Mouse (Mus musculus) megakaryocyte-erythroid progenitor cell, adult 5-6 weeks (primary cell): ENCODE measurements around the gene Srr. TPM values are rescaled to one million over a fixed set of nuclear protein-coding genes. Genes with fewer than 3 reads are reported as not detected.

Experiments used
- ATAC-seq: replicated peaks from 2 replicates; pipeline ENCODE4 v1.8.0; 2016; ENCODE audit warnings: mild to moderate bottlenecking, inconsistent platforms; ENCODE audit not compliant: severe bottlenecking, poor library complexity, low FRiP score, low TSS enrichment
- total RNA-seq, 2 experiments: library from RNA; stranded (forward) in 1 of 2; stranded (reverse) in 1 of 2; fragments of 200-1000, 215-1000 nt in 1 of 2; fragments of >200 nt in 1 of 2; fragmentation: Nextera tagmentation in 1 of 2; gene quantifications; 2 replicates each; pipeline ENCODE4 v1.2.3; 2014 to 2017

The Srr gene
- total RNA-seq, 2 experiments from 2014 or later = 7.4 to 9.7 TPM

DNA sequence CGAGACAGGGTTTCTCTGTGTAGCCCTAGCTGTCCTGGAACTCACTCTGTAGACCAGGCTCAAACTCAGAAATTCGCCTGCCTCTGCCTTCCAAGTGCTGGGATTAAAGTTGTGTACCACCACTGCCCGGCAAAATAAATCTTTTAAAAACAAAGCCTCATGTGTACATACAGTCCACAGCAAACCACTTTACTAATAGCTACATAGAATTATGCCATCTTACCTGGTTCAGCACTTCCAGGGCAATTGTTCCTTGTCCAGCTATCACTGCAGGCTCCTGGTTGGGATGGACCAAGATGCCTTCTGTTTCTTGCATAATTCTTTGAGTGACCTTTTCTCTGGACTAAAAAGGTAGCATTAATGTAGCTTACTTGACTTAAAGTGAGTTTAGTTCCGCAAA lies 15.8 kb downstream of the Srr start:
- no peak for ATAC-seq

DNA sequence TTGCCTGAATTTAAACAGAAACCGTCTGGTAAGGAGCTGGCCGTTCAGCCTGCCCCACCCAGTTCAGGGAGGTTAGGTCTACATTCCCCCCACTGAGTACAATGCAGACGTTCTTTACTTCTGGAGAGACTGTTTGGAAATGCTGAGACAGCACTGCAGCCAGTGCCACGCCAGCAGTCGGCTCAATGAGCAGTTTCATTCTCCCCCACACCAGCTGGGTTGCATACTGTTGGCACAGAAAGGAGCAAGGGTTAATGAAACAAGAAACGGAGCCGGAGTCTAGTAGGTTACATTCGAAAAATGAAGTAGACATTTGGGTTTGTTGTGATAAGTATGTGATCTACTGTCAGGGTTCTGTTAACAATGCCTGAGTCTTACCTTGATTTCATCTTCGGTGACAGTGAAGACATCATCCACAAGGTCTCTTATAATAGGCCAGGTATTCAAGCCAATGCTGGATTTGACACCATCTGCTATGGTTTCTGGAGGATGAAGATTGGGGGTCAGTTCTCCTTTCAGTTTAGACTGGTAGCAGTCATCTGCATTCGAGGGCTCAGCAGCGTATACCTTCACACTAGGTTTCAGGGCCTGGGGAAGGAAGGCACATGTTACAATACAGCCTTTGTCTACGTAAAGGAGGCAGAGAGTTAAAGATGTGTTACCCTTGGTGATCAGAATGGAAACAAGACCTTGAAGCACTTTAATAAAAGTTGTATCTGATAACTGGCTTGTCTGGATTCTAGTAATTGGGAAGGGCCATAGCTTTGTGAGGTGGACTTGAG lies 16.9 kb downstream of the Srr start:
- no peak for ATAC-seq

DNA sequence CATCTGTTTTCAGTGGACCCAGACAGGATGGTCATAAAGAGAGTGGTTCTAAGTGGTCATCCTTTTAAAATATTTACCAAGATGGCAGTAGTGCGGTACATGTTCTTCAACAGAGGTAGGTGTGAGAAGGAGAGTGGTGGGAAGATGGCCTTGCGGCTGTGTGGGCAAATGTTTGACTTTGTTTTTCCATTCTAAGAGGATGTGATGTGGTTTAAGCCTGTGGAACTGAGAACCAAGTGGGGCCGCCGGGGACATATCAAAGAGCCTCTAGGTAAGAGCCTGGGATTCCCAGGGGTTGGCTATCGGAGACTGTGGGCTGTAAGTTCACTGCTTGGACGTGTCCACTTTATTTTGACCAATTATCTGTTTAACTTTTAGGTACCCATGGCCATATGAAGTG lies 17.9 kb downstream of the Srr start:
- ATAC-seq = no peak

DNA sequence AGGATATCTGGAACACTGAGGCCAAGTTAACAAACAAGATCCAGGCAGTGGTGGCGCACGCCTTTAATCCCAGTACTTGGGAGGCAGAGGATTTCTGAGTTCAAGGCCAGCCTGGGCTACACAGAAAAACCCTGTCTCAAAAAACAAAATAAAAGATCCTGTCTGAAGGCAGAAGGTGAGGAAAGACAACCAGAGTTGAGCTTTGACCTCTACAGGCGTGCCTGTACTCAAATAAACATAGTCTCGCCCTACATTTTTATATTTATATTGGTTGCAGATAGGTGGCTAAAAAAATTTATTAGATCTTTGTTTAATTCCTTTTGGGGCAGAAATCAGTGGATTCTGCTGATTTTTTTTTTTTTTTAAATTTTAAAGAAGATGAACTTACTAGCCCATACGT lies 23.3 kb downstream of the Srr start:
- ATAC-seq = no peak

DNA sequence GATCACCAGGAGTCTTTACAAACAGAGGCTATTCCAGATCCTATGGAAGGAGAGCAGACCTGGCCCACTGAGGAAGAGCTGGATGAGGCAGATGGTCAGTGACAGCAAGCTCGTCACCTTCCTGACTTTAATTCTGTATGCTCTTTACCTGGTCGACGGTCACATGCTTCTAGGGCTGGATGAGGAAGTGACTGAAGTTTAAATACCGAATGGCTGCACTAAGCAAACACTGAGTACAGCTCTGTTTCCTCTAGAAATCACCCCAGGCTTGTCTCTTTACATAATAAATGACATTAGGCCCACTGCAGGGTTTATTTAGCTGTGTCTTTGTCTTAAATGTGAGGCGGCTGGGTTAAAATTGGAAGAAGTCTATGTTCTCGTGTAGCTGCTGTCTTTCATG lies 24.2 kb downstream of the Srr start:
- no peak for ATAC-seq

DNA sequence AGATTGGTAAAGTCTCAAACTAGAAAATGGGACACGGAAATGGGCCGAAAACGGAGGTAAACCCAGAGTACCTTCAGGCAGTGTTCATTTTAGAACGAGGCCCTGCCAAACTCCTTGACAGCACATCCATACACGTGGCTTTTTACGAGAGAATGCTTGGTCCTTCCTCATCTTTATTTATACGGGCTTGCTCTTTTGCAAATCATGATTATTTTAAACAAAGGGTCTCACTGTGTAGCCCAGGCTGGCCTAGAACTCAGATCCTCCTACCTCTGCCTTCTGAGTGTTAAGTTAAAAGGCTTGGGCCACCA lies 27.3 kb downstream of the Srr start:
- no peak for ATAC-seq

DNA sequence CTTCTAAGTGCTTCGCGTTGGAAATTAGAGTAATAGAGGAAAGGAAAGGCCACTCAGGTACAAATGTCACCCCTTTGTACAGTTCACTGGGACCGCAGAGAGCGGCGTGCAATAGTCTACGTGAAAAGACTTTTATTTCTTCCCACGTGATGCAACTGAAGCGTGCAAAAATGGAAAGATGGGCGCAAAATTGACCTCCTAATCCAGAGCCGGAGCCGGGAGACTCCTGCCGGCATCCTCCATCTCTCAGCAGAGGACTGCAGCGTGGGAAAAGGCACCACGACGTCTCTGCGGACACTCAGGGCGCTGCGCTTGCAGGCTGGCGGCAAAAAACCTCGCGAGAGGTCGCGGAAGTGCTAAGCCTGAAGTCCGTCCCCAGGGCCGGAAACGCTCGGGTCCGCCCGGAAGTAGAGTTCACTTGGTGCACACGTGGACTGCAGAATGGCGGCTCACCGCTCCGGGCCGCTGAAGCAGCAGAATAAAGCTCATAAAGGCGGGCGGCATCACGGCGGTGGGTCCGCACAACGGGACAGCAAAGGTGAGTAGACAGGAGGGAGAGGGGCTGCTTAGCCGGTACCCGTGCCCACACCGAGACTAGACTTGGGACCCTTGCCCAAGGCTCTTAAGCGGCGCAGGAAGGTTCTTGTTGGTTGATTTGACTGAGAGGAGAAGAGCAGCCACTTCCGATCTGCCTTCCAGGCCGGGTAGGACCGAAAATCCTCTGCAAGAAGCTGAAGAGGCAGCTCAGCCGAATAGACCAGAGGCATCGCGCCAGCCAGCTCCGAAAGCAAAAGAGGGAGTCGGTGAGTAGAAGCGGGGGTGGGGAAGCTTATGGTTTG lies 27.9 kb downstream of the Srr start, which contains the start of gene Tsr1:
Gene Tsr1, plus strand, starts transcription at position 394 of the 839 bp plus-strand sequence.
- peak; percentile 93 for ATAC-seq

DNA sequence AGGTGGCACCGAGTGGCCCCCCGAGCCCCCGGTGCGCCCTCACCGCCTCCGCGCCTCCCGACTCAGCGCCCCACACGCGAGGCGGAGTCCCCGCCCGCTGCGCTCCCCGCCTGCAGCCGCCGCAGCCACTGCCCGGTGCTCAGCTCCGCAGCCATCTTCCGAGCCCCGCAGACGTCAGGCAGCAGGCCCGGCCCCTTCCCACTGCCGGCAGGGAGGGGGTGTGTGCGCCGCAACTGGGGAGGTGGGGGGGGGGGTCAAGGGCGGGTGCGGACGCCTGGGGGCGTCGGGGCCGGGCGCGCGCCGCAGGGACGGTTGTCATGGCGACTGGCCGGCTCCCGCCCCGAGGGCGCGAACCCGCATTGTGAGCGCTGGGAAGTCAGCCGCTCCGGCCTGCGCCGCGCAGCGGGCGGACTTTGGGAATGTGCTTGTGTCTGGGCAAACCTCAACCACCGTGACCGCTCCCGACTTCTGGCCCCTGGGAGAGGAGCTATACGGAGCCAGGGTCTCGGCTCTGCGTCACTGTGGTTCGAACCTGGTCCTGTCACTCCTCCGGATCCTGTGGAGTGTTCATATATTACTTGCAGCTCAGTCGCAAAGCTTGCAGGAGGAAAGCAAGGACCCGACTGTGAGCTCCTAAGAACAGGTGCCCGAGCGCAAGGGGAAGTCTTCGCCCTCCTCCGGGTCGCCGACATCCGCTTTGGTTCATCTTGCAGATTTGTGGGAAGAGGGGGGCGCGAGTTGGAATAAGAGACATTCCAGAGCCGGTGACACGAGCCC lies 28.7 kb downstream of the Srr start, which contains the start of gene Sgsm2:
Gene Sgsm2, minus strand, starts transcription at position 160 of the 777 bp plus-strand sequence.
- ATAC-seq = peak; percentile 36; the same call in 1 of the 2 replicates

DNA sequence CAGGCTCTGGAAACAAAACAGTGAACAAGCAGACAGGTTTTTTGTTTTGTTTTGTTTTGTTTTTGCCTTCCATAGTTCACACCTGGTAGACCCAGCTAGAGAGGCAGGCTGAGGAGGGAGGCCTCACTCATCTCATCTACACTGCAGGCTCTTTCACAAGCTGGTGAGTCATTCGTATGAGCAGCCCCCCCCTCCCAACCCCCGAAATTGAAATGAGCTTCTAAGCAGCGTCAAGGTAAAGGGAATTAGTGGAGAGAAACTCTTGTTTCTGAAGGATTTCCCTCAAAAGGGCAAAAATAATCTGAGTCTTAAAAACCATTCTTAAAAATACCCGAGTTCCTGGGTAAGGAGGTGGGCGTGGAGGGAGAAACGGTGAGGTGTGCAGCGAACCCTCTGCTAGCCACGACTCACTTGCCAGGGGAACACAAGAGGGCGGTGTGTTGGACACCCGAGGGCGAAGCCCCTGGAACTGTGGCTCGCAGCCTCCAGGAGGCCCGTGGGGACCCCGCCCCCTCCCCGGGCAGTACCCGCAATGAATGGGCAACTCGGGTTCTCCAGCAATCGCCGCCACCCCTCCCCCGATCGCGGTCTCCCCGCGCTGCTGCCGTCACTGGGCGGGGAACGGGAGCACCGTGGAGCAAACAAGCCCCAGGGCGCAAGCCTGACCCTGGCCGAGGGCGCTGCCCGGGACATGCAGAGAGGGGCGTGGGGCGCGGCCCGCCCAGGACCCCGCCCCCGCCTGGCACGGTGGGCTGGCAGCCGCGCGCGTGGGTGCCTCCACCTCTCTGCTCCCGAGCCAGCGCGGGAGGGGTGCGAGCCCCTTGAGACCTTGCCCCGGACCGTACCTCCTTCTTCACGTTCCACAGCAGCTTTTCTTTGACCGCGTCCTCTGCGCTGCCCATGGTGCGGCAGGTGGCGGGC lies 29.5 kb downstream of the Srr start:
- ATAC-seq = peak; percentile 60

DNA sequence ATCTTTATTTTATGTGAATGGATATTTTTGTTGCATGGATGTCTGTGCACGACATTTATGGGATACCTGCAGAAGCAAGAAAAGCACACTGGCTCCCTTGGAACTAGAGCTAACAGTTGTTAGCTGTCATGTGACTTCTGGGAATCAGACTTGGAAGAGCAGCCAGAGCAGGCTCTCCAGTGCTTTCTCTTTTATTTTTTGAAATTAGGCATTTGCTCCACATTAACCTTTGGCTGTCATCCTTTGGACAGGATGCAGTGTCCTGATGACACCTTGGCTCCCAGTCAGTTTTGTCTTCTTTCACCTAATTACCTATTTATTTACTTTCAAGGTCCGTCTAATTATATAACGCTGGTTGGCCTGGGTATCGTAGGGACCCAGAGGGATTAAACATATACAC lies 31.1 kb downstream of the Srr start:
- ATAC-seq = no peak

DNA sequence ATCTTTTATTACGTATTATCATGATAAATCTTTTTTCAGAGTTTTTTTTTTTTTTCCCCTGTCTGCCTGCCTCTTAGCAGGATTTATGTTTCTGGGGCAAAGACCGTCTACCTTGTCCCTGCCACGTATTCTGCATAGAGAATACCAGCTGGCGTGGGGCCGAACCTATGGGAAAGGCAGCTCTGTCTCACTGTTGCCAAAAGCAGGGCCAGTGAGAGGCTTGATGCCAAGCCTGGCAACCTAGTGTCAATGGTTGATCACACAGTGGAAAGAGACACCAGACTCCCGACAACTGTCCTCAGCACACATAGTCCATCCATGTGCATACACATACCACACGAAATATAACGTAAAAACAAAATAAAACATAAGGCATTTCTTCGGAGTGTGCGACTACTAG lies 42.6 kb downstream of the Srr start:
- no peak for ATAC-seq

DNA sequence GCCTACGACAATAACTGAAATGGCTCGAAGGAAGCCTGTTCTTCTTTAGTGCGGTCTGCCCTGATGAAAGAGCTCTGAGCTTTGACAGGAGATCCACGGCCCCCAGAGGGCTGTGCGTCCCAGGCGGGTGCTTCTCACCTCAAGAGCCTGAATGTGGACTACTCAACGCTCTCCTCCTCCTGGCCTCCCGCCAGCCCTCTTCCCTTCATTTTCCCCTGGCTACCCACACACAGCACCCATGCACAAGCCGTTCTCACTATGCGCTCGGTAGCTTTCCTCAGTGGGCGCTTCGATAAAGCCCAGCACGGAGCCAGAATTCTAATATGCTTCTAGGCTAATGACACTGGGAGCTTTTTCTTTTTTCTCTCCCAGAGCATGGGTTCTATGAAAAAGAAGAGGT lies 43.8 kb downstream of the Srr start:
- ATAC-seq = no peak

DNA sequence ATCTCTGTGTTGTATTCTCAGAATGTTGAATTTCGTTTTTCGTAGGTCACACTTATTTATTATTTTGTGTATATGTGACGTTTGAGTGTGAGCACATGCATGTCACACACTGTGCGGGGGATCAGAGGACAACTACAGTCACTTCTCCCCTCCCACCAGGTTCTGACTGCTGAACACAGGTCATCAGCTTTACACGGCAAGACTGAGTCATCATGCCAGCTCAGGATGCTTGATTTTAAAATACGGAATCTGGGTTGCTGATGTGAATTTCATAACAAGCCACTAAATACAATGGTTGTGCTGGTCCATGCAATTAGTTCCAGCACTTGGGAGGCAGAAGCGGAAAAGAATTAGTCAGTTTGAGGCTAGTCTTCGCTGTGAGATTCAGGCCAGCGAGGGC lies 44.7 kb downstream of the Srr start:
- no peak for ATAC-seq

DNA sequence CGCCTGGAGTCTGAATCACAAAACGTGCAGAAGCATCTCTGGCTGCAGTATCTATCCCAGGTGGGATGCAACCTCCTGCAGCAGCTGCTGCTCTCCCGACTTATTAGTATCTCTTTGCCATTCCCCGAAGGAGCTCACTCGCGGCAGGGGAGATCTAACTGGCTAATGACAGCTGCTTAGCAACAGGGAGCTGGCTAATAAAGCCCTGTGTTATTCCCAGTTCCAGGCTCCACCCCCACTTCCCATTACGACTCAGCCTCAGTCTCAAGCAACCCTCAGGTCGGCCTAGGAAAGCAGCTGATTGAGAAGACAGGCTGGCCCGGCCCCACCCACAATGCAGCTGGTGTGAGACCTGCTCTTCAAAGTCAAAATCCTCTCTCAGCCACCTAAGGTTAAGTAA lies 48.9 kb downstream of the Srr start:
- no peak for ATAC-seq

DNA sequence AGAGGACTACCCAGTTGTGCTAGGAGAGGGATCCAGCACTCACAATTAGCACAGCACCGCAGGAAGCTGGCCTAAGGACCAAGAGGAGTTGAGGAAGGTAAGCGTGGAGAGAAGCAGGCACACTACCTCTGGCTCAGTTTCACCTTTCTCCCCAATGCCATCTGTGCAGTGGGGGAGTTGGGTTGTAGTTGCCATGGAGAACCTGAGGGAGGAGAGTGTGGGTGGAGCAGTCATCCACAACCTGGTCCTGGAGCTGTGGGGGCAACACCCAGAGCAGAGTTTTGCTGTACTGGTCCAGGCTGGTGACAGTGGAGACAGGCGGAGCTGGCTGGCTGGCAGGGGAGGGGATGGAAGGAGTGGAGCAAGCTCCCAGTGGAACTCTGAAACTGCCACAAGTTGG lies 51.1 kb downstream of the Srr start:
- ATAC-seq = no peak

DNA sequence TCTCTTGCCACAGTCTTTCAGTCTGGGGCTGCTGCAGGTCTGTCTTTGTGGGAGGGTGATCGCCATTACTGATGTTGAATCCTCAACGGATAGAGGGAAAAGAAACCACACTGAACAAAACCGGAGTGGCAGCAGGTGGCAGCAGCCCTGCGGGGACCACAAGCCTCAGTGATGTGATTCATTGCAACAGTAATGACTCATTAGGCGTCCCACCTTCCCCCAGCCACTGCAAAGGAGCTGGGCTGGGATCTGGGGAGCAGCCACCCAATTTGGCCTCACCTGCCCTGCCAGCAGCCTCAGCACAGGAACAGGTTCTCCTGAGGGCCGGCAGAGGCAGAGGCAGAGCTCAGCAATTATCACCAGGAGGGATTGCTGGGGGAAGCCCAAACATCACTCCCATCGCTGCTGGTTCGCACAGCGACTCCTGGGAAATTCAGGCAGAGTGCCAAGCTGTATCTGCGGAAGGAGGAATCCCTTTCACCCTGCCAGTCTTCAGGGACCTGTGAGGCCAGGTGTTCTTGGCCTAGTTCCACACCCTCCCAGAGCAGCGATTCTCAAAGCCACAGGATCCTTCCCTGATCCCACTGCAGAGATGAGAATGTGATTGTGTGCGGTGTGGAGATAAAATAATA lies 54.6 kb downstream of the Srr start:
- no peak for ATAC-seq

DNA sequence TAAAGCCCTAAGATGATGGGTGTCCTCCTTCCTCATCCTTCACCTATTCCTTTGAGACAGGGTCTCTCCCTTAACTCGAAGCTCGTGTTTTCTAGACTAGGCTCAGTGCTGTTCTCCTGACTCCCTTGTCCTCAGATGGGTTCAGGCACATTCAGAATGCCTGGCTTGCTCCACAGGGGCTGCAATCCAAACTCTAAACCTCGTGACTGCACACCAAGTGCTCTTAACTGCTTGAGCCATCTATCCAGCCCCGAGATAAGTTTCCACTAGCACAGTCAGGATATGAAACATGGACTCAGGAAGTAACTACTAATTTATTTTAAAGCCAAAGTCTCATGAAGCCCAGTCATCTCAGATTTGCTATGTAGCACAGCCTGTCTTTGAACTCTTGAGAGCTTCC lies 55.2 kb downstream of the Srr start:
- ATAC-seq = no peak

DNA sequence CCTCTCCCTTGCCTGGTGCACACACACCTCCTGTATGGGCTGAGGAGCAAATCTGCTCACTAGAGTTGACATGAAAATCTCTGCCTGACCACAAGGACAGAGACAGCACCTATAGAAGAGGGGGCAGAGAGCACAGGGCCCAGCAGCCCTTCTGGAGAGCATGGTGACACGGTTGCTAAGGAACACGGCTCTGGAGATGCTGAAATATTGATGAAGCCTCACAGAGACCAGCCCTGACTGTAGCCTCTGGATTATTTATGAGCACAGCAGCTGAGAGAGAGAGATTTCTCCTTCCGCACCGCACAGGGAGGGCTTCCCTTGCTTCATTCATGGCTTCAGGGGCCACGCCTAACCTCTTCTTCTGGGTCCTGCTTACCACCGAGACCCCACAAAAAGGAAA lies 56.1 kb downstream of the Srr start:
- ATAC-seq = no peak
